Mouse (Mus musculus): Measurements from ENCODE around the gene Gbx2. TPM values are rescaled to one million over a fixed set of nuclear protein-coding genes. Genes with fewer than 3 reads are reported as not detected.

Gene Gbx2
- 0.19 and 0.98 TPM in 2 replicates for polyA plus RNA-seq (2015; fragmentation: Nextera tagmentation; extraction: Ambion mirVana)

DNA sequence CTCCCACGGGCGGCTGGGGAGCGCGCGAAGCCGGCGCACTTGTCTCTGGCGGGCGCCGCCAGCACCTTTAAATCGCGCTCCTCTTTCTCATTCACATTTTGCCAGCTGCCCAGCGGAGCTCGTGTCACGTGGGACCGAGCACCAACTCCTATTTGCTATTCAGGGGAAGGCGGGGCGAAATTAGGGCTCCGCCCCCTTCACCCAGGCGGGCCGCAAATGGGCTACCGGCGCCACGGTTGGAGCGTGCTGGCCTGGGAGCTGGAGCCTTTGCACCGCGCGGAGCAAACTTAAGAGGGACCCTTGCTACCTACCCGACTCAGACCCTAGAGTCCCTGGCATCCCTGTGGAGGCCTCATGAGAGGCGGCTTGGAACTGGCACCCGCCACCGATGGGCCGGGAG, at the start of gene Gbx2:
Gene Gbx2 (minus strand): TSS at position 60 of the 400 bp plus-strand sequence.
- Histone ChIP-seq H3K27me3 (peaks cover 98% of the 10 kb centered on the region), H3K9me3 (no peaks in the 10 kb centered on the region), H3K4me3 (peak within 1 kb of the TSS; percentile 47), H3K4me2 (peak within 1 kb of the TSS; percentile 73), H3K9ac (peak within 1 kb of the TSS; percentile 58), H3K4me1 (peaks cover 54% of the 10 kb centered on the region), H3K27ac (no peak within 1 kb of the TSS), H3K36me3 (no peaks in the 10 kb centered on the region)
- ATAC-seq (ENCODE audit: insufficient number of reproducible peaks, insufficient read depth, low FRiP score, low TSS enrichment, low read depth), result peak; percentile 38; the same call in 1 of the 2 replicates
- under 1% methylated on average over 33 of the region's 33 CpGs for WGBS

DNA sequence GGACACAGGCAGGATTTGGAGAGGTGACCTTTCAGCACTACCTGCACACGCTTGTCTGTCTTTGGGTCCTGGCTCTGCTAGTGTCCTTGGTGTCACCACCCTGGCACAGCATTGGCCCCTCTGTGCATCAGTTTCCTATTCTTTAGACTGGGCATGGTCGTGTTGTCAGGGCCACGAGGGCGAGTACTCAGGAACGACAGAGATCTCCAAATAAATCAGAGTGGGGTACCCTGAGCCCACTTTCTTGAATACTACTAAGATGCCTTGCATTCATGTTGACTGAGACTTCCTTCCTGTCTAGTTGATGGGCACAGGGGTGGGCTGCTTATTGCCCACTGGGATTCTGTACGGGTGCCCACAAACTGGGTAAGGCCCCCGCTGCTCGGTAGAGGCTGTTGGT, 46.3 kb upstream of the Gbx2 start:
- H3K9me3 ChIP-seq, result no peaks in the 10 kb centered on the region
- no peak overlapping the region for H3K4me2 ChIP-seq
- no peak for ATAC-seq (ENCODE audit: insufficient number of reproducible peaks, insufficient read depth, low FRiP score, low TSS enrichment, low read depth)
- H3K4me1 ChIP-seq, result no peaks in the 10 kb centered on the region
- H3K27me3 ChIP-seq, result peaks cover 13% of the 10 kb centered on the region
- H3K36me3 ChIP-seq, result no peaks in the 10 kb centered on the region
- H3K4me3 ChIP-seq, result no peak overlapping the region
- no peak overlapping the region for H3K9ac ChIP-seq
- WGBS, result 91% methylated on average over 8 of the region's 8 CpGs
- H3K27ac ChIP-seq, result no peak overlapping the region

DNA sequence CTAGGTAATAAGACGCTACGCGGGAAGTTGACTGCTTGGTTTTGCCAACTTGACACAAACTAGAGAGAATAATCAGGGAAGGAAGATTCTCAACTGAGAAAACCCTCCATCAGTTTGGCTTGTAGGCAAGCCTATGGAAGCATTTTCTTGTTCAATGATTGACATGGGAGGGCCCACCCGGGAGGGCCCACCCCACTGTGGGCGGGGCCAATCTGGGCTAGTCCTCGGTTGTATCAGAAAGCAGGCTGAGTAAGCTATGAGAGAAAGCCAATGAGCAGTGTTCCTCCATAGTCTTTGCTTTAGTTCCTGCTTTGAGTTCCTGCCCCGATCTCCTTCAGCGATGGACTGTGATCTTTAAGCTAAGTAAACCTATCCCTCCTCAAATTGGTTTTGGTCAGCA, 45.4 kb upstream of the Gbx2 start:
- H3K4me2 ChIP-seq, result no peak overlapping the region
- no peak overlapping the region for H3K27ac ChIP-seq
- H3K27me3 ChIP-seq, result peaks cover 21% of the 10 kb centered on the region
- no peaks in the 10 kb centered on the region for H3K4me1 ChIP-seq
- no peaks in the 10 kb centered on the region for H3K9me3 ChIP-seq
- no peak overlapping the region for H3K9ac ChIP-seq
- 78% methylated on average over 8 of the region's 8 CpGs for WGBS
- no peak overlapping the region for H3K4me3 ChIP-seq
- H3K36me3 ChIP-seq, result no peaks in the 10 kb centered on the region
- no peak for ATAC-seq (ENCODE audit: insufficient number of reproducible peaks, insufficient read depth, low FRiP score, low TSS enrichment, low read depth)

DNA sequence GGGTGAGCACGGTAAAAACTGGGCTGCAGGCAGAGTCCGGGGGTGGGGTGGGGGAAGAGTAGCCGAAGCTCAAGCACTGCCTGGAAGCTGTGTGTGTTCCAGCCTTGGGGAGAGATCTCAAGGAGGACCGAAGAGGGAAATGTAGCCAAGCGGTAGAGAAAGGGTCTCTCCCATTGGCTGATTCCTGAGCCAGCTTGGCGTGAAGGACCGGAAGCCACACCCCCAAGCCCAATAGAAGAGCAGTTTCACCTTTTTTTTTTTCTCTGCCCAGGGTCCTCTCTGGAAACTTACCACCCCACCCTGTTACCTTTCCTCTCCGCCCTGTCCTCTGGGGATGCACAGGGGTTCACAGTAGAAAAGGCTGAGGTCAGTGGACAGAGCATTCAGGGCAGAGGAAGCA, 43.6 kb upstream of the Gbx2 start:
- 78% methylated on average over 8 of the region's 8 CpGs for WGBS
- Histone ChIP-seq H3K27ac (no peak overlapping the region), H3K9me3 (no peaks in the 10 kb centered on the region), H3K4me3 (no peak overlapping the region), H3K9ac (no peak overlapping the region), H3K4me2 (no peak overlapping the region), H3K27me3 (peaks cover 40% of the 10 kb centered on the region), H3K4me1 (no peaks in the 10 kb centered on the region), H3K36me3 (no peaks in the 10 kb centered on the region)
- no peak for ATAC-seq (ENCODE audit: insufficient number of reproducible peaks, insufficient read depth, low FRiP score, low TSS enrichment, low read depth)

DNA sequence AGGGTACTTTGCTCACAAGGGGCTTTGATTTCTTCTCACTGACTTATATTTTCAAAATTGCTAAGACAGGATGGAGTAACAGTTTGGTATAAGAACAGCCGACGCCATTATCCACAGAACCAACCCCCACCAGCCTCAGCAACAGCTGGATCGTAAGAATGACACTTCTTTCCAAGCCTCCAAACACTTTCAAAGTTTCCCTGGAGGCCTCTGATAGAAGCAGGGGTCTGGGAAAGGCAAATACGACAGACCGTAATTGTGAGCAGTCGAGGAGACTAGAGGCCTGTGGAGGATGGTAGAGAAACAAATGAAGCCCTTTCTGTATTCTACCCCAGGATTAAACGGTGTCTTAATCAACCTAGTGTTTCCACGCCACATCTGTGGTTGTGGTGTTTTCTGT, 40.9 kb upstream of the Gbx2 start:
- Histone ChIP-seq H3K9ac (no peak overlapping the region), H3K36me3 (no peaks in the 10 kb centered on the region), H3K27me3 (peaks cover 63% of the 10 kb centered on the region), H3K4me1 (peaks cover 7% of the 10 kb centered on the region; the same call in 1 of the 2 replicates), H3K4me2 (no peak overlapping the region), H3K27ac (no peak overlapping the region), H3K4me3 (no peak overlapping the region), H3K9me3 (no peaks in the 10 kb centered on the region)
- no peak for ATAC-seq (ENCODE audit: insufficient number of reproducible peaks, insufficient read depth, low FRiP score, low TSS enrichment, low read depth)
- 38% methylated on average over 8 of the region's 8 CpGs for WGBS

DNA sequence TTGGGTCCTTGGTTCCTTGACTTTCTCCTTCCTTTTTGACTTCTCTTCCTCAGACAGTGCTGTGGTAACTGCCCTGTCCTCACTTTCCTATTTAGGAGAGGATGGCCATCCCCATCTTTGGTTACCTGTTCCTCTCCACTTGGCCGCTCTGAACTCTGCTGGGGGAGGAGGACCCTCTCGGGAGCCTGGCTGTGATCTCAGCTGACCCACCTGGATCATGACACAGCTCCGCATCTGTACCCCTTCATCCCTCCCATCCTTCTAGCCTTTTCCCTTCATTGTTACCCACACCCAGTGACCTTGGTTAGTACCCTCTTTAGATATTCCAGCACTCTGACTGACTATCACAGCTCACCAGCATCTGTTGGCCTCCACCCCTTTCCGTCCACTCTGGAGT, 38.7 kb upstream of the Gbx2 start:
- Histone ChIP-seq H3K9ac (no peak overlapping the region), H3K4me1 (peaks cover 7% of the 10 kb centered on the region; the same call in 1 of the 2 replicates), H3K27me3 (peaks cover 71% of the 10 kb centered on the region)

DNA sequence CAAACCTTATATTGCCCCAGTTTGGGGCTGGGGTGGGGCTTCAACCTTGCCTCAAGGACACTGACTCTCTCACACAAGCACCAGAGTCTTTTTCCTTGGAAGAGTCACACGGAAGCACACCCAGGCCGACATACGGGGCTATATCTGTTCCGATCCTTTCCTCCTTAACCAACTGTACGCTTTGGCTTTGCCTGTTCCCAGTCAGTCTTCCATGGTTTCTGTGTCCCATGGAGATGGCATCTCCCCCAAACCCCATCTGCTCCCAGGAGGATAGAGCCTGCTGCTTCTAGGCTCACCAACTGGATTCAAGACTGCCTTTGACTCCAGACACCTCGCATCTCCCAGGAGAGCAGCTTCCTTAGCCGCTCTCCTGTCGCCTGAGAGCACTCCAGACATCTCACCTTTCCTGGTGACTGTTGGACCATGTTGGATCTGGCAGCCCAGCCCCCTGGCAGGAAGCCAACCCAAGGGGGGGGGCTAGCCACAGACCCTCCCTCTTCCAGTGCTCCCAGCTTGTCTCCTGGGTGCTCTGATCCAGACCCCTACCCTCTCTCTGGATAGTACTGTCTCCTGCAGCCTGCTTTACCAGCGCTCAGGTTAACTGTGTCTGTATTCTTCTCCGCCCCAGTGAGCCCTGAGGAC, 38.2 kb upstream of the Gbx2 start:
- H3K4me3 ChIP-seq, result peak overlapping the region; percentile 66
- no peak overlapping the region; the same call in 1 of the 2 replicates for H3K9ac ChIP-seq
- H3K9me3 ChIP-seq, result no peaks in the 10 kb centered on the region
- H3K27ac ChIP-seq, result no peak overlapping the region
- WGBS, result 49% methylated on average over 10 of the region's 10 CpGs
- peak overlapping the region; percentile 98 for H3K4me2 ChIP-seq
- H3K4me1 ChIP-seq, result peaks cover 7% of the 10 kb centered on the region; the same call in 1 of the 2 replicates
- no peaks in the 10 kb centered on the region for H3K36me3 ChIP-seq
- ATAC-seq (ENCODE audit: insufficient number of reproducible peaks, insufficient read depth, low FRiP score, low TSS enrichment, low read depth), result no peak
- H3K27me3 ChIP-seq, result peaks cover 76% of the 10 kb centered on the region

More for the DNA sequence above, 38.7 kb upstream of the Gbx2 start:
- no peak overlapping the region for H3K27ac ChIP-seq
- WGBS, result 82% methylated on average over 4 of the region's 4 CpGs
- no peak overlapping the region for H3K4me2 ChIP-seq
- no peaks in the 10 kb centered on the region for H3K9me3 ChIP-seq
- ATAC-seq (ENCODE audit: insufficient number of reproducible peaks, insufficient read depth, low FRiP score, low TSS enrichment, low read depth), result no peak
- no peak overlapping the region for H3K4me3 ChIP-seq
- no peaks in the 10 kb centered on the region for H3K36me3 ChIP-seq

DNA sequence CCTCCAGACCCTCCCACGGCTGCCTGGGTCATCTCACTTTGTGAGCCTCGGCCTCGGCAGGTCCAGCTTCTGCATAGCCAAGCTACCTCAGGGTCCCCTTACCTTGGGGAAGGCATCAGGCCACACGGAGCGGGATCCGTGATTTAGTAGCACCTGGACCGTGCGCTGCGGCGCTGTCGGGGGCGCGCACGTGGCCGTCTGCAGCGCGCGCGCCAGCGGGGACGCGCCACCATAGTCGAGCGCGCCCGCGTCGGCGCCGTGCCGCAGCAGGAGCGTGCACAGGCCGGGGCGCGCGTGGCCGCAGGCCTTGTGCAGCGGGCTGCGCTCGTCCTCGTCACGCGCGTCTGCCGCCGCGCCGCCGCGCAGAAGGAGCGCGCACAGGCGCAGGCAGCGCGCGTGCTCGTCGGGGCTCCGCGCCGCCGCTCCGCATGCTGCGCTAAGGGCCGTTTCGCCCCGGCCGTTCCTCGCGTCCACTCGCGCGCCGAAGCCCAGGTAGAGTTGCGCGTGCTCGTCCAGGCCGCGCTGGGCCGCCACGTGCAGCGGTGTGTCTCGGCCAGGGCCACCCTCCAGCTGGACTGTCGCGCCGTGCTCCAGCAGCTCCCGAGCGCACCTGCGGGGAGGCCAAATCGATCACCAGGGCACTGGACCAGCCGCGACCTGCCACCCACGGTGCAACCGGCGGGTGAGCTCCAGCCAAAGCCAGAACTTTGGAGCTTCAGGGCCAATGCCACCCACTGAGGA, 37.3 kb upstream of the Gbx2 start:
- H3K9ac ChIP-seq, result peak overlapping the region; percentile 74
- H3K4me1 ChIP-seq, result peaks cover 7% of the 10 kb centered on the region; the same call in 1 of the 2 replicates
- H3K36me3 ChIP-seq, result no peaks in the 10 kb centered on the region
- peaks cover 78% of the 10 kb centered on the region for H3K27me3 ChIP-seq
- no peaks in the 10 kb centered on the region for H3K9me3 ChIP-seq
- no peak overlapping the region for H3K27ac ChIP-seq
- under 1% methylated on average over 92 of the region's 95 CpGs for WGBS
- 0 out of 2 replicates have a peak, but pooled peaks have one; percentile 10 for ATAC-seq (ENCODE audit: insufficient number of reproducible peaks, insufficient read depth, low FRiP score, low TSS enrichment, low read depth)
- H3K4me3 ChIP-seq, result peak overlapping the region; percentile 66
- peak overlapping the region; percentile 98 for H3K4me2 ChIP-seq

DNA sequence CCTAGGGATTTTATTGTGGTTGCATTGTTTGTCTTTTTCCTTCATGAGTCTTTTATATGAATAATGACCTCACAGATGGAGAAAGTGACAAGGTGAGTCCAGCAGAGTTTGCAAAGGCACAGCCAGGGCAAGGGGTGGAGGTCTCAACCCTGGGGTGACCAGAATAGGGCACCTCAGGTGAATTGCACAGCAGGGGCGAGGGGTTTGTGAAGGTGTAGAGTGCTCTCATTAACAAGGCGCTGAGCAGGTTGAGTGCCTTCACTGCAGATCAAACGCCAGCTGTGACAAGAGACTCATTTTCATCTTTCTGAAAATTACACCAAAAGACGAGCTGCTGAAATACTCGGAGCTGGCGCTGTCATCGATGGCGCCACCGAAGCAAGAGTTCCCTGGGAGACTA, 36.6 kb upstream of the Gbx2 start:
- 19% methylated on average over 9 of the region's 9 CpGs for WGBS
- peaks cover 12% of the 10 kb centered on the region; the same call in 1 of the 2 replicates for H3K4me1 ChIP-seq
- H3K9me3 ChIP-seq, result no peaks in the 10 kb centered on the region
- no peak overlapping the region for H3K27ac ChIP-seq
- no peak for ATAC-seq (ENCODE audit: insufficient number of reproducible peaks, insufficient read depth, low FRiP score, low TSS enrichment, low read depth)
- H3K36me3 ChIP-seq, result no peaks in the 10 kb centered on the region
- H3K4me3 ChIP-seq, result peak overlapping the region; percentile 66
- peaks cover 84% of the 10 kb centered on the region for H3K27me3 ChIP-seq
- peak overlapping the region; percentile 98 for H3K4me2 ChIP-seq
- H3K9ac ChIP-seq, result no peak overlapping the region

DNA sequence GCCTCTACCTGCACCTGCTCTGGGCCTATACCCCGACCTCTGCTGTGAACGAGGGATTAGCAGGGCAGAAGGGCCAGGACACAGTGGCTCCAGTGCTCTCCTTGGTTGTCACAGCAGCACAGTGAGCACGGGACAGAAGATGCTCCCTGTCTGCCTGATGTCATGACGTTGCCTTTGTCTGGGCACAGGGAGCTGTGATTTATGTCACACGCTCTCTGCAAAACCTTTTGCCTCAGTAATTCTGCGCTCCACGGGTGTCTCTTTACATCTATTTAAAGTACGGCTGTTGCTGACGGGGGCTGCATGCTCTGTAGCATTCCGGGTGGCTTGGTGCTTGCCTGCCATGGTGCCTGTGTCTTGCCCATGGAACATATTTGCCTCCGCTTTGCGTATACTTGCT, 33.4 kb upstream of the Gbx2 start:
- Histone ChIP-seq H3K27ac (no peak overlapping the region), H3K4me2 (no peak overlapping the region), H3K36me3 (no peaks in the 10 kb centered on the region), H3K9me3 (no peaks in the 10 kb centered on the region), H3K4me3 (no peak overlapping the region), H3K4me1 (peaks cover 19% of the 10 kb centered on the region; the same call in 1 of the 2 replicates), H3K27me3 (peaks cover 77% of the 10 kb centered on the region), H3K9ac (no peak overlapping the region)
- ATAC-seq (ENCODE audit: insufficient number of reproducible peaks, insufficient read depth, low FRiP score, low TSS enrichment, low read depth), result no peak
- WGBS, result 66% methylated on average over 12 of the region's 12 CpGs

DNA sequence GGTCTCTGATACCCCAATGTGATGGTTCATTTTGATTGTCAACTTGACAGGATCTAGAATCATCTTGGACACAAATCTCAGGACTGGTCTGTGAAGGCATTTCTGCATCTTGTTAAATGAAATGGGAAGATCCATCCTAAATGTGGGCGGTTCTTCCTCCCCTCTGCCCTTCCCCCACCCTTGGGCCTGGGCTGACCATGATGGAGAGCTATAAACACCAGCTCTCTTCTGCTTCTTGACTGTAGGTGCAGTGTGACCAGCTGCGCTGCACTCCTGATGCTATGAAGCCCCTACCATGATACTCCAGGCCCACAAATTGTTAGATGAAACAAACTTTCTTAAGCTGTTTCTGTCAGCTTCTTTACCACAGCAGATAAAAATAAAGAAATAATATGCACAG, 32.3 kb upstream of the Gbx2 start:
- ATAC-seq (ENCODE audit: insufficient number of reproducible peaks, insufficient read depth, low FRiP score, low TSS enrichment, low read depth), result no peak
- Histone ChIP-seq H3K4me2 (no peak overlapping the region), H3K4me3 (no peak overlapping the region), H3K27me3 (peaks cover 70% of the 10 kb centered on the region), H3K9me3 (no peaks in the 10 kb centered on the region), H3K9ac (no peak overlapping the region), H3K27ac (no peak overlapping the region), H3K4me1 (peaks cover 13% of the 10 kb centered on the region; the same call in 1 of the 2 replicates), H3K36me3 (no peaks in the 10 kb centered on the region)
- WGBS, result 92% methylated on average over 2 of the region's 2 CpGs

DNA sequence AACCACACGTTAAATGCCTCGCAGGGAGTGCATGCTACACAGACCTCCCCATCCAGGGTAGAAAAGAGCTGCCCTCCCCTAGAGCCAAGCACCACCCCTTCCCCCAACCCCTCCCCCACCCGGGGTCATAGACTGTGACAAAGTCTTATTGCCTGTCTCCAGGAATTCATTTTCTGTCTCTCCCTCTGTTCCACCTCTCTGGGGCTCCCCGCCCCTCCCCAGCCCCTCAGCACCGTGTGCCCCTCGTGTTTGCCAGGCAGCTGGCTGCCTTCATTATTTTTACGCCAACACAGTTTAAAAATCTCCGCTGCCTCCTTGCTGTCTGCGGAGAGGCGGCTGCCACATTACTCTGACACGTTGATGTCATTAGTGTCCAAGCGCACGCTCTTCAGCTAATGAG, 31.1 kb upstream of the Gbx2 start:
- ATAC-seq (ENCODE audit: insufficient number of reproducible peaks, insufficient read depth, low FRiP score, low TSS enrichment, low read depth), result peak; percentile 37; the same call in 1 of the 2 replicates
- H3K4me1 ChIP-seq, result peaks cover 13% of the 10 kb centered on the region; the same call in 1 of the 2 replicates
- H3K4me2 ChIP-seq, result peak overlapping the region; percentile 37
- H3K9ac ChIP-seq, result 0 out of 2 replicates have a peak overlapping the region, but pooled peaks have one; percentile 32
- H3K4me3 ChIP-seq, result no peak overlapping the region
- 8% methylated on average over 13 of the region's 13 CpGs for WGBS
- H3K9me3 ChIP-seq, result no peaks in the 10 kb centered on the region
- no peak overlapping the region for H3K27ac ChIP-seq
- H3K36me3 ChIP-seq, result no peaks in the 10 kb centered on the region
- H3K27me3 ChIP-seq, result peaks cover 58% of the 10 kb centered on the region
